Mouse (Mus musculus): ENCODE results near the gene Gm42688.

The Gm42688 gene

GRCm38 (mm10) chr6:83101316-83101687, at the start of gene Gm42688, which contains the start of gene Ccdc142:
Gene Gm42688, plus strand, starts transcription at chr6:83101617.
Gene Ccdc142, plus strand, starts transcription at chr6:83101601.
- peak; percentile 77 for DNase-seq (ENCODE audit: low spot score)

DNA sequence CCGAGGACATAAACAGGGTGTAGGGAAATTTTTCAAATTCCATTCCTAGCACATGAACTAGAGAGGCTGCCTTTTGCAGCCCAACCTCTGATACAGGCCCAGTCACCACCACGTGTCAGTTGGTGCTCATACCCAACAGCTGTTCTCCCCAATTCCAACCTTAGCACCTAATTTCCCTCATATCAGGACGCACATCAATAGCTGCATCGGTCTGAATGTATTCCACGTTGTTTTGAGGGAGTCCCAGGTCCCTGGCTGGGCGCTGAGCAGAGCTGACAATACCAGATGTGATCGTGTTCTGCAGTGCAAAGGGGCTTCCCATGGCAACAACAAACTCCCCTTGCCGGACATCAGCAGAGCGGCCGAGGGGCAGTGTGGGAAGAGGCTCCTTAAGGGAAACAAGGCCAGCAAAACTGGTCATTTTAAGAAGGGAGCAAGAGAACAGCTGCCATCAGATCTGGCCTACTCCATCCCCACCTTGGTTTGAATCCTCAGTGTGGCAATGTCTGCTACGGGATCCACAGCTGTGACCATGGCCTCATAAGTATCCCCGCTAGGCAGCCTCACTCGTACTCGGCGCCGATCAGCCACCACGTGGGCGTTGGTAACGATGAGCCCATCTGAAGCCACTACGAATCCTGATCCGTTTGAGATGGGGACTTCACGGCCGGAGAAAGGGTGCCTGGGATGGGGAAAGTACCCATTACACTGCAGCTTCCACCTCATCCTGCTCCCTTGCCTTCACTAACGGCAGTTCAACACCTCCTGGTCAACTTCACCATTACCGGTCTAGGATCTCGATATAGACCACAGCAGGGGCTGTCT, 48.1 kb upstream of the Gm42688 start:
- DNase-seq (ENCODE audit: low spot score), result peak; percentile 42

GRCm38 (mm10) chr6:83054074-83054851, 47.2 kb upstream of the Gm42688 start, which contains the start of gene Aup1:
Gene Aup1, plus strand, starts transcription at chr6:83054521.
- peak; percentile 97 for DNase-seq (ENCODE audit: low spot score)

DNA sequence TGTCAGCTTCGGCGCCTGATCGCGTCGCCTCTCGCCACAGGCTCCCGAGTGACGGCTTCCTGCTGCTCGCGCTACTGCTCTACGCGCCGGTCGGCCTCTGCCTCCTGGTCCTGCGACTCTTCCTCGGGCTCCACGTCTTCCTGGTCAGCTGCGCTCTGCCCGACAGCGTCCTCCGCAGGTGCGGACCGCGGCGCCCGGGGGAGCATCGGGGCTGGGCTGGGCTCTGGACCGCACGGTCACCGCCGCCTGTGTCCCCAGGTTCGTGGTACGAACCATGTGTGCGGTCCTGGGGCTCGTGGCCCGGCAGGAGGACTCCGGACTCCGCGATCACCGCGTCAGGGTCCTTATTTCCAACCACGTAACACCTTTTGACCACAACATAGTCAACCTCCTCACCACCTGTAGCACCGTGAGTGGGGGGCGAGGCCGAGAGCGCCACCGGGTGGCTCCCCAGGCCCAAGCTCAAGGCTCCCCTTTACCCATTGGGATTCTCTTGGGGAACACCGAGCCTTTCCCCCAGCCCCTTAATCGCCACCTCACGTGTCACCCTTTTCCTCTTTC, 46.5 kb upstream of the Gm42688 start, which contains the start of gene Htra2:
TSS of gene Htra2 (minus strand) at position 403 of the 561 bp plus-strand sequence.
- DNase-seq (ENCODE audit: low spot score), result peak; percentile 50

DNA sequence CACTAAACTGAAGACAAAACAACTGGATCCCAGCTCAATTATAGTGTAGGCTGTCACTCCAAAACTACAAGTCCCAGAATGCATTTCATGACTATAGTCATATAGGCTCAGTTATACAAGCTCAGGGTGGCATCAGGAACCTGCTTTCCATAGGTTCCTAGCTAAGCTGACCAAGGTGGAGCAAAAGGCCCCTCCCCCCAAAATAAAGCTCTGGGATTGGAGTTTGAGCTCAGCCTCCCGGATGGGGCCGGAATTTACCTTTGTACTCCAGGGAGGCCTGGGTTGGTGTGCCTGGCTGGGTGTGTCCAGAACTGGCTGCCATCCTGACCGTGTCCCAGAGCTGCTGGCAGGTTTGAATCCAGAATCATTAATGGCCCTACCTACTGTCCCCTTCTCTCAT, 43.6 kb upstream of the Gm42688 start, which contains the start of gene Dqx1:
TSS of gene Dqx1 (plus strand) at position 55 of the 400 bp plus-strand sequence.
- DNase-seq (ENCODE audit: low spot score), result no peak

GRCm38 (mm10) chr6:83058725-83059124, 42.7 kb upstream of the Gm42688 start:
- no peak for DNase-seq (ENCODE audit: low spot score)

- no peak for DNase-seq (ENCODE audit: low spot score)
Observed at GRCm38 (mm10) chr6:83065995-83066394, 35.4 kb upstream of the Gm42688 start.

DNA sequence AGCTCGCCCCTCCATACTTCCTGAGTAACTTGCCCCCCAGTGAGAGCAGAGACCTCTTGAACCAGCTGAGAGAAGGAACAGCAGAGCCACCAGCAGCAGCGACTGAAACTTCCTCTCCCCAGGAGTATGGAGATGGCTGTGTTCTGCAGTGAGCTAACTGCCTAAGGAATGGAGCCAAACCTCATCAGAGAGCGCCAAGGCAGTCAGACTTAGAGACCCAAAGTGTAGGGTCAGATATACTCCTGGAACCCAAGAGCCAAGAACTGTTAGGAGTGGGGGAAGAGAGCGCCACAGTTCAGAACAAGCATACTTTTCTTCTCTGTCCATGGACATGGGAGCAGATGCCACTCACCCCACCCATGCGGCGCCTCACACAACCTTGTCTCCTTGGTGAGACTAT, 35.0 kb upstream of the Gm42688 start:
- no peak for DNase-seq (ENCODE audit: low spot score)

- no peak for DNase-seq (ENCODE audit: low spot score)
Observed at GRCm38 (mm10) chr6:83068221-83068620, 33.2 kb upstream of the Gm42688 start.

DNA sequence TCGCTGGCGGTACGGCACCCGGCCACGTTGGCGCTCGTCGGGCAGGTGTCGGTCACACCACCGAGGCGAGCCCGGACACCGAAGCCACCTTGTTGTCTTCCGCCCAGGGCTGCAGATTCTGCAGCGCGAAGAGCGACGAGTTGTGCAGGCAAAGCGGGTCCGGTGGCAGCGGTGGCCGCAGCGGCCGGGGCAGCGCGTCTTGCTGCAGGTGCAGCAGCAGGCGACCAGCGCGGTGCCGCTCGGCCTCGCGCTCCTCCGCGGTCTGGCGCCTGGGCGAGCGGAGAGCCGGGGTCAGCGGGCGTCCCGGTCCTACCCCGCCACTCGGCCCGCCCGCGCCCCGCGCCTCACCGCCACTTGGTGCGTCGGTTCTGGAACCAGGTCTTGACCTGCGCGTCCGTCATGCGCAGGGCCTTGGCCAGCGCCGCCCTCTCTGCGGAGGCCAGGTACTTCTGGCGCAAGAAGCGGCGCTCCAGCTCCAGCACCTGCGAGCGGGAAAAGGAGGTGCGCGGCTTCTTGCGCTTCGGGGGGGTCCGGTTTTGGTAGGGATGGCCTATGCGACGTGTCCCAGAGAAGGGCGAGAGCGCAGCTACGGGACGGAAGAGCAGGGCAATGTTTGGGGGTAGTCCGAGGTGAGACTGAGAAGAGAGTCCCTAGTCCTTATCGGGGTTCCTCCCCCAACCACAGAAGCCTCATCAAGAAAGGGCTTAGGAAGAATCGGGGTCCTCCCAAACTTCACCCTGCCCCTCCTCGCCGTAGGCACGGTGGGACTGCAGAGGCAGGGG, 32.5 kb upstream of the Gm42688 start:
- no peak for DNase-seq (ENCODE audit: low spot score)

DNA sequence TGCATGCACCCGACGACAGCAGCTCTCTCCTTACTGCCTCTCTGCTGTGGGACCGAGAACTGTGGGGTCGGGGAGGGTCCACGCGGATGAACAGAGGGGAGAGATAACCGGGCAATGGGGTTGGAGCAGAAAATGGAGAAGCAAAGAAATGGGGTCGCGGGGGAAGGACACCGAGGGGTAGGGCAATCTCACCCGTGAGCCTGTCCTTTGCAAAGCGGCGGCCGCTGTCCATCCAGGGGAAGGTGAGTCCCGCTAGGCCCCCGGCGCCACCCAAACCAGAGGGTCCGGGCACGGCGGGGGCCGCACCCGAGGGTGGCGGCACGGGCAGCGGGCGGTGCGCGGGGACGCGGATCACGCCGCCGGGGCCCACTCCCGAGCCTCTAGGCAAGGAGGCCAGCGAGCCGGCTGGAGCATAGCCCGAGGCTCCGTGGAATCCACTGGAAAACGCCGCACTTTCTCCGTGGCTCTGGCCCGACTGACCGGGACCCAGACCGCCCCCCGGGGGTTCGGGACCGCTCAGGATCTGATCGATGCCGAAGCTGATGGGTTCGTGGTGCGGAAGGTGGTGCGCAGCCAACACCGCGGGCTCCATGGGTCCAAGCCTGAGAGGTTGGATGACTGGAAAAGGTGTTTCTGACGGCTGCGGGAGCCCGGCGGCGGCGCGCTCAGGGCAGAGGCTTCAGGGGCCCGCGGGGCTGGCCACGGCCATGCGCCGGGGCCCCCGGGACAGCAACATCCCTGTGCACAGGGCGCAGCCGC, 31.8 kb upstream of the Gm42688 start:
- no peak for DNase-seq (ENCODE audit: low spot score)

DNA sequence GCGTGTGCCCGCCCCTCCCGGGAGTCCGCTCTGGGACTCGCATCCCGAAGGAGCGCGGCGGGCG, 31.3 kb upstream of the Gm42688 start, which contains the start of gene Tlx2:
TSS of gene Tlx2 (minus strand) at position 47 of the 64 bp plus-strand sequence.
- no peak for DNase-seq (ENCODE audit: low spot score)

GRCm38 (mm10) chr6:83070311-83071219, 30.9 kb upstream of the Gm42688 start:
- DNase-seq (ENCODE audit: low spot score), result peak; percentile 15

- DNase-seq (ENCODE audit: low spot score), result no peak
Observed at GRCm38 (mm10) chr6:83071220-83071619, 30.2 kb upstream of the Gm42688 start.

- no peak for DNase-seq (ENCODE audit: low spot score)
Observed at GRCm38 (mm10) chr6:83074979-83075378, 26.4 kb upstream of the Gm42688 start.

DNA sequence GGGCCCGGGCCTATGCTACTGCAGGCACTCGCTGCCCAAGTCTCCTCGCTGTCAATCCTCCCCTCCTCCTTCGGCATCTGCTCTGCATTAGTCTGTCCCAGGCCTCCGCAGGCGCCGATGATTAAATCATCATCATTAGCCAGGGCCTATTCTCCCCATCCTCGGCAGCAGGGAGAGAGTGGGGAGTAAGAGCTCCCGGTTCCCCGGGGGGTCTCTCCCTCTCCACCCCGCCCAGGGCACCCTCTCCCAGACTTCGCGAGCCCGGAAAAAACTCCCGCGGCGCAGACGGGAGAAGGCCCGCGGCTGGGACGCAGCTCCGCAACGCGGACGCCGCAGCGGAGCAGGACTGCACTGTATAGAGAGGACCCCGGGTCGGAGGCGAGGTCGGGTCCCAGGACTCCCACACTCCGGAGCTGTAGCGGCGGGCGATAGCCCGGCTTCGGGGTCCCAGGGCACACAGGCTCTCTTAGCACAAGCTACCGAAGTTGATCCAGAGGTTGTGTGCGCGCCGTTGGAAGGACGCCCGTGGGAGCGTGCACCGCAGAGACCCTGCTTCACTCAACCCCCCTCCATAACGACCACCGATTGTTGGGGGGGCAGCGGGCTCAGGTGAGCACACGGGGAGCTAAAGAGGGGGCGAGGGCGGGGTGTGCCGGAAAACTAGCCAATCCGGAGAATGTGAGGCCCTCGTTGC, 23.6 kb upstream of the Gm42688 start, which contains the start of gene Pcgf1:
TSS of gene Pcgf1 (plus strand) at position 240 of the 694 bp plus-strand sequence.
- DNase-seq (ENCODE audit: low spot score), result peak; percentile 20

GRCm38 (mm10) chr6:83078324-83078858, 23.0 kb upstream of the Gm42688 start:
- DNase-seq (ENCODE audit: low spot score), result peak; percentile 100

DNA sequence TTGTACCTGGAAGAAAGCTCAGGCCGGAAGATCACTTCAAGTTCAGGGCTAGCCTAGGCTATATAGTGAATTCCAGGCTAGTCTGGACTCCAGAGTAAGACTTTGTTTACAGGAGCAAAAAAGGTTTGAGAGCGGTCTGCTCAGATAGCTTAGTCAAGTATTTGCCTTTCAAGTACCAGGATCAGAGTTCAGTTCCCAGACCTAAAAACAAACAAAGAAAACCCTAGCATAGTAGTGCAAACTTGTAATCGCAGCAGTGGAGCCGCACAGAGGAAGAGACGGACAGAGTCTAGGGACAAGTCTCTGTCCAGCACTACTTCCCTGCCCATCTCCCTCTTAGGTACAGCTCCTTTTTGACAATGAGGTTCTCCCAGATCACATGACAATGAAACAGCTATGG, 21.2 kb upstream of the Gm42688 start:
- DNase-seq (ENCODE audit: low spot score), result no peak

DNA sequence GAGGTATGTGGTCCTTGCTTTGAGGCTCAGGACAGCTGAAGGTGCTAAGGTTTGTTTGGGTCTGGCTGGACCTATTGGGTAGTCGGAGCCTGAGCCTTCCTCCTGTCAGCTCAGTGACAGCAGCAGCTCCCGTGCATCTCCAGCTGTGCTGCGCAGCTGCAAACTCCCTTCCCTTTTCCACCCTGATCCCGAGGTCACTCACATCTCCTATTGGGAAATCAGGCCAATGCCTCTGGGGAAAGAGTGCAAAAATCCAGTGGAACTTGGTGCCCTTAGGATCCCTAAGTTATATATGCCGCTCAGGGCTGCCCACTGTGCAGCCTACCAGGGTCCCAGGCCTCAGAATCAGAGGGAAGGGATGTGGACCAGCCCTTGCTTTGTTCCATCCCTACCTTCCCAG, 17.9 kb upstream of the Gm42688 start:
- no peak for DNase-seq (ENCODE audit: low spot score)

GRCm38 (mm10) chr6:83084477-83084876, 16.9 kb upstream of the Gm42688 start:
- no peak for DNase-seq (ENCODE audit: low spot score)
